Mouse (Mus musculus) brain, embryonic 18.5 days (tissue): ENCODE data around the gene Cyb5d1.
"Not testable (repeated sequence)": the region's sequence is repeated elsewhere in the genome, so short reads cannot be mapped to it uniquely, and the experiment has no call there.

Source experiments
- DNase-seq: peaks from one replicate; pipeline ENCODE4 v3.0.0-alpha.2; 2012; ENCODE audit warnings: low read depth, low spot score

The Cyb5d1 gene

DNA sequence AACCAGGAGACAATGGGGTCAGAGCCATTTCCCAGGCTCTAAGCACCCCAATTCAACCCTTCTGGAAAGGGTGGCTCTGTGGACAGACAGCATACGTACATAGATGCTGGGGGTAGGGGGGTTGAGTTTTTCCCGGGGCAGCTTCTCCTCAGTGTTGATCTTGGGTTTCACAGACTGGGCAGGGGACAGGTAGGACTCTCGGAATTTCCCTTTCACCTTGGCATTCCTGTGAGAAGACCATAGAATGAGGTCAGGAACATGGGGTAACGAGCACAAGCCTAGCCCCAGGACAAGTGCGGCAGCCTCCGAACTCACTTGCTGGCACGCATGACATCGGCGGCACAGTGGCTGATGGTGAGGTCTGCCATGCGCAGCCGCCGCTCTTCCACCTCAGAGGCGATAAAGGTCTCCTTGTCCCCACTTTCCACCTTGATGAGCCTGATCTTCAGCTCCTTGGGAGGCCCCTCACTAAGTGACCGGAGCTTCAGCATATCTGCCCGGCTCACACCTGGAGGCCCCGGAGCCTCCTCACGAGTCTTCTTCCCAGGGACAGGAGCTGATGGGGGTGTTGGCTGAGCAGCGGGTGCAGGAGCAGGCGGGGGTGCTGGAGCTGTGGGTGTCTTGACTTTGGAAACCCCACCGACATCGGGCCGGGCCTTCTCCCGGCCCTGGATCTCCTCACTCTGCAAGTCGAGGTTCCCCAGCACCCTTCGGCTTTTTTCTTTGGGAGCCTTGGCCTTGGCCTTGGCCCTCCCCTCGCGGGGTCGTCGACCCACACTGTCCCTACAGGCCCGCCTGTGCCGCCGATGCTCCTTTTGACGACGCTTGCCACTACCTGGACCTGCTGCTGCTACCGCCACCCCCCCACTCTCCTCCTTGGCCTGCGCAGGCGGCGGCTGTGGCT lies 8.5 kb upstream of the Cyb5d1 start:
- no peak for DNase-seq

DNA sequence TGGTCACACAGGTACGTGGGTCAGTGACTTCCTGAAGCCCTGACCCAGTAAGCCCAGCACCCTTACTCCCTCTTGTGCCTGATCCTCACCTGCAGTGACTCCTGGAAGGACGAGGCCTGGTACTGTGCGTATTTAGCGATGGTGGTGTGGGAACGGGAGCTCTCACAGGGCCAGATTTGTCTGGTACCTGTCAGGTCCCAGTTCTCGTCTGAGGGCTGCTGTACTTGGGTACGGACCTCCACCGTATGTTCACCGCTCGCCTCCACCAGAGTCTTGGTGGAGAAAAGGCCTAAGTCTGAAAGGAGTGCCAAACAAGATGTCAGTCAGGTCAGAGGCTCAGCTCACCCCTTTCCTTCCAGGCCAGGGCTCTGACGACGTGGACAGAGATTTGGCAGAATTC lies 6.6 kb upstream of the Cyb5d1 start:
- no peak for DNase-seq

DNA sequence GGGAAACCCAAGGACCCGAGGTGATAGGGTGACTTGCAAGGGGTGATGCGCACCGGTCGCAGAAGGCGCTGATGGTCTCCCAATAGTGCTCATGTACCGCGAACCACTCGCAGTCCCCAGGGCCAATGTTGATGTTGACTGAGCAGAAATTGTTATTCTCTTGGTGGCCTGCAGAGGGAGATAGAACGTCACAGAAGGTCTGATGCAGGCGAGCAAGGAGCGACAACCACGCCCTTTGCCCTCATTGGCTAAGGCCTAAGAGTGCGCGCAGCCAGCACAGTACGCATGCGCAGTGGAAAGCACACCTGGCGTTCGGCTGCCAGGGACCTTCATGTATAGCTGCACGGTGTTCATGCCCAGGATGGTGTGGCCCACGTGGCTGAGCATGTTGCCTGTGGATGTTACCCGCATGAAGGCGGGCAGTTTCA lies 5.8 kb upstream of the Cyb5d1 start:
- DNase-seq, result no peak

DNA sequence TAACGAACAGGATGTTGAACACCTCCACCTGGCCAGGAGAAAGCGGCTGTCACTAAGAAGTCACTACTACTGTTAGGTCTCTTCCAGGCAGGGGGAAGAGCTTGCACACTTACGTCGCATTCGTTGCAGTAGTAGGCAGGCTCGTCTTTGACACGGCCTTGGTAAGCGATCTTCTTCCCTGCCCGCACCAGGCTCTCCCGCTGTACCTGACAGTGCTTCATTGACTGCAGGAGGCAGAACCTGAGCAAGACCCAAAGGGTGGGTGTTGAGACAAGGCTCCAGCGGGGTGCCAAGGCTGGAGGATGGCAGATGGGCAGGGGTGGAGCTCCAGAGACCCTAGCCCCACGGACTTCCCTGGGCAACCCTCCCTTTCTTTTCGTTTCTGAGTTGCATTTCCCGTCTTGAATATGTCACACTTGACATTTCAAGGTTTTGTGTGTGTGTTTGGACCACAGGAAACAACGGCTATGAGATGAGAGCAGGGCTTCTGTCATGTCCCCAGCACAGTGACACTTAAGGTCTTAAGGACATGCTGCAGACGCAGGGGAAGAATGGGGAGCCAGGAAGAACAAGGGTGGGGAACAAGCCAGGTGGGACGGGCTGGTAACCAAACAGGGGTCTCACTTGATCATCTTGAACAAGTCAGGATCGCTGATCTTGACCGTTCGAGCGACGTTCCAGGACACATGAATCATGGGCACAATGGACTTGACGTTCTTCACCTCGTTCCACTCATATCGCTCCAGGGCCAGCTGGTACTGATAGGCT lies 4.8 kb upstream of the Cyb5d1 start:
- DNase-seq, result no peak

DNA sequence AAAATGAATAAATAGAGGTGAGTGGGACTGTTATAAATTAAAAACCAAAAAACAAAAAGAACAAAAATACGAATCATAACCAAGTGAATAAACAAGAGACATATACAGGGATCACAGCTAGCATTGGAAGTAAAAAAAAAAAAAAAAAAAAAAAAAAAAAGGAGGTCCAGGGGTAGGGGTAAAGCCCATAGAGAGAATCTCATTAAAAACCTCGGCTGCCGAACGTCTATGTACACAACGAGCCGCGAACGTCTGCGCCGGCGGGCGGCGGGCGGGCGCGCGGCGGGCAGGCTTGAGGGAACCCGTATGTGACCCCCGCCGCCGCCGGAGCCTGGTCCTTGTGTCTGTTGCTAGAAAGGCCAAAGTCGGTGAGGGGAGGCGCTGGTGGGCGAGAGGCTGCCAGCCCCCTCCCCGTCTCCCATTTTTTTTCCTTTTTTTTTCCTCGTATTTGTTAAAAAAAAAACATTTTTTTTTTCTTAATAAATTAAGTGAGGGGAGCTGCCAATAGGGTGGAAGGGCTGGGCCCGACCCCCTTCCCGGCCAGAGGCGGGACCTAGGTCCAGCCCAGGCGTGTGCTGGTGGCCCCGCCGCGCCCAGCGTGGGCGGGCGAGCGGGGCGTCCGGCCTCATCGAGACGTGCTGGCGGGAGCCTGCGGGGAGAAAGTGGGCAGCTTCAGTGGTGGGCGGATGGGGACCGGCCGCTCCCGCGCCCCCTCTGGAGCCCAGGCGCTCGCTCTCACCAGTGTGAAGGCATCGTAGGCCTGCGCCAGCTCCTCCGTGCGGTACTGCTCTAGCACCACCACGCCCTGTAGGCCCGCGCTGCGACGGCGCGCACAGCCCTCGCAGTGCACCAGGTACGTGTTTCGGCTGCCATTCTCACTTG lies 4.0 kb upstream of the Cyb5d1 start:
- no peak for DNase-seq

DNA sequence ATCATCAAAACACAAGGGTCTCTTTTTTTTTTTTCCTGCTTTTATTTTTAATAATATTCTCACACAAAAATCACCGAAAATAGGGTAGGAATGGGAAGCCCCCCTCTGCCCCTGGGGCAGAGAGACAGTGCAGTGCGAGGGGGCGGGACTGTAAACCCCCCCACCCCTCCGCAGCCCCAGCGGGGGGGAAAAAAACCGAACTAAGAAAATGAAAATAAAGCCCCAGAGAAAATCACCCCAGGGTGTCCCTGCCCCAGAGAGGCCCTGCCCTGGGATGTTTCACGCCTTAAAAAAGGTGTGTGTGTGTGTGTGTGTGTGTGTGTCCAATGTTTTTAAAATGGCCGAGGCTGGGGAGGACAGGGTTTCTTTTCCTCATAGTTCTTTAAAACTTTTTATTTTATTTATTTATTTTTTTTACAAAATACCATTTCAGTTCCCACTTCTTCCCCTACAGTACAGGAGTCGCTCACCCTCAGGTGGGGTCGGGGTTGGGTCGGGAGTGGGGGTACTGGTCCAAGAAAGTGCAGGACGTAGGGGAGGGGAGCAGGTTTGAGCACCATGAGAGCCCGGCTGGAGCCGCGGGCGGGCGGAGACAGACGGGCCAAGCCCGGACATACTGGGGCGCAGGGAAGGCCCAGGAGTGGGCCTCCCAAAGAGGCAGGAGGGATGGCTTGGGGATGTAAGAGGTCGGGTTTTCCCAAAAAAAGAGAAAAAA lies 3.2 kb upstream of the Cyb5d1 start:
- no peak for DNase-seq

DNA sequence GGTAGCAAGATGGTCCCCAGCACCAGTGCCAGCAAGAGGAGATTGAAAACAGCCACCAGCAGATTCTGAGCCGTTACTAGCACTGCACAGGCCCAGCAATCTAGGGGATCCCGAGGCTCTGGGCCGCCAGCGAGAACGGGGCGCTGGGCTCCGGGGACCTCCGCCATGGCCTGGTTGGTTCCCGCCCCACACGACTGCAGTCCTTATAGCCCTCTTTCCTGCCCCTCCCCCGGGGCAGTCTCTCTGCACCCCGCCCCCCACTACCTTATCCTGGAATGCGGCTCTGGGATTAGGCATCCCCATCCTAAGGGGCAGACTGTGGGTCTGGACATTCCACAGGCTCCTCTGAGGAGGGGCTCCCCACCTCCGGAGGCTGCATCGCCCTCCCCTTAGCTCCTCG lies 2.6 kb upstream of the Cyb5d1 start, which contains the start of gene Tmem88:
Gene Tmem88, minus strand, starts transcription at position 176 of the 400 bp plus-strand sequence.
- no peak for DNase-seq

DNA sequence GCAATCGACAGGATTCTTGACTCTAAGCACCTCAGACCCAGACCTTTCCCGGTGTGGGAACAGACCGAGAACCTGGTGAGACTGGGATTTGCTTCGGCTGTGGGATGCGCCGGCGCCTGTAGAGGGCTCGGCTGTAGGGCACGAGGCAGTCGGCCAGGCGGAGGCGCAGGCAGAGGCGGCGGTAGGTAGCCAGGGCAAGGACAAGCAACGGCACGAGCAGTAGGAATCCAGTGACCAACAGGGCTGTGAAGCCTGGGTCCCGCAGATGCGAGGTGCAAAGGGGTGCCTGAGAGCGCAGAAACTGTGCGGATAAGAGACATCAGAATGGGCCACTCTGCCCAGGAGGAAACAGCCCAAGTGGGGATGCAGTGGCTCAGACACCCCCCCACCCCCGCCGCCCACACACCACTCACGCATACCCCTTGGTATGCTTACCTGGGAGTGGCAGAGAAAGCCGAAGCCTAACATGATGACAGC lies 2.2 kb upstream of the Cyb5d1 start:
- no peak for DNase-seq

DNA sequence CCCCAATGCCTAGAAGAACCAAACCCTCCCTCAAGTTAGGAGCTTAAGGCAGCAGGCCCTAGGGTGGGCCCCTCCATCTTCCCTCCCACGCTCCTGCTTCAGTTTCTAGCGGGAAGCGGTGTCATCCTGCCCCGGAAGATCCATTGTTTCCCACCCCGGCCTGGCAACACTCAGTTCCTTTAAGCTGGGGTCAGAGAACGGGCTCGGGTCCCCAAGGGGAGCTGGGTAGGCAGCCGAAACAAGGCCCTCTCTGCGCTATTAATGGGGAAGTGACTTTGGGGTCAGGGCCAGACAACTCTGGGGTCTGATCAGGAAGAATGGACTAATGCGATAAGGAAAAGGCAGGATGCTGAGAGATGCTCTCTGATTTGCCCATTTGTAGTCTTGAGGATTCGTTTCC lies 1.3 kb upstream of the Cyb5d1 start:
- DNase-seq, result no peak

DNA sequence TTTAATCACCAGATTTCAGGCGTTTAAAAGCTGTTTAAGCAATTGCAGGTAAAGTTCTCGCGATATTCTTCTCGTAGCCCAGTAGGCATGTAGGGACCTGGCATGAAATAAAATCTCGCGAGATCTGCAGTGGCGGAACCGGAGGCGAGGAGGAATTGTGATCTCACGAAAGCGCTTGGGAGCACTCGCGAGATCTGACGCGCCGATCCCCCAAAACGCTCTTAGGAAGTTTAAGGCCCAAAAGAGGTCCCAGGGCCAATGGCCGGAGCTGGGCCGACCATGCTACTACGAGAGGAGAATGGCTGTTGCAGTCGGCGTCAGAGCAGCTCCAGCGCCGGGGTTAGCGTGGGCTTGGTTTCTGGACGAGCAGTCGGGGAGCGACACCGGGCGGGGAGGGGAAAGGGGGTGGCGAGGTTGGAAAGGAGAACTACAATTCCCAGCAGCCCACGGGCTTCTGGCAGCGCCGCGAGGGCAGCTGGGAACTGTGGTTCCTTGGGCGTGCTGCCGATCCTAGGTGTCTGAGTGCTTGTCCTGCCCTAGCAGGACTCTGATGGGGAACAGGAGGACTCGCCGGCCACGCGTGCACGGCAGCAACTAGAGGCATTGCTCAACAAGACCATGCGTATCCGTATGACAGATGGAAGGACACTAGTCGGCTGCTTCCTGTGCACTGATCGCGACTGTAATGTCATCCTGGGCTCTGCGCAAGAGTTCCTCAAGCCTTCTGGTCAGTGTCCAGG lies 373 bp upstream of the Cyb5d1 start:
- peak; percentile 99 for DNase-seq

DNA sequence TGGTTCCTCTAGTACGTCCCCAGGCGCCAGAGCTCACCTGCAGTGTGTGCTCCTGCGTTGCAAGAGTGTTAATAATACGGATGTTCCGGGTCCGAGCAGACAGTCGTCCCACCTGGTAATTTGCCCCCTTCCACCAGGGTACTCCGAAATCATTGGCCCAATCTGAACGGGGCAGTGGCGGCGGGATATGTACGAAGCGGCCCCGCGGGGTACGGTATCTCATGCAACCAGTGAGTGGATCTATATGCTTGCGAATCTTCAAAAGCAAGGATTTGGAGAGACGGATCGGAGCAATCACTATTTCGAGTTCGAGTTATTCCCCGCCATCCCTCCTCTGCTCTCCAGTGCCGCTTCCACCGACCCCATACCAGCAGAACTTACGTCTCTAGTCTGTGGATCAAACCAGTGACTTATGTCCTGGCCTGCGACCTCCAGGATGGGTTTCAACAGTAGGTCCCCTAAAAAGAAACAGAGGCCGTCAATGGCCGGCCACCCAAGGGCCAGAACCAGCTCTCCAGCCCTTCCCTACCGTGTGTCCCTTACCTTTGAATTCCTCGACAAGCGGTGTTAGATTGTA lies 752 bp downstream of the Cyb5d1 start:
- DNase-seq, result not testable (repeated sequence)

DNA sequence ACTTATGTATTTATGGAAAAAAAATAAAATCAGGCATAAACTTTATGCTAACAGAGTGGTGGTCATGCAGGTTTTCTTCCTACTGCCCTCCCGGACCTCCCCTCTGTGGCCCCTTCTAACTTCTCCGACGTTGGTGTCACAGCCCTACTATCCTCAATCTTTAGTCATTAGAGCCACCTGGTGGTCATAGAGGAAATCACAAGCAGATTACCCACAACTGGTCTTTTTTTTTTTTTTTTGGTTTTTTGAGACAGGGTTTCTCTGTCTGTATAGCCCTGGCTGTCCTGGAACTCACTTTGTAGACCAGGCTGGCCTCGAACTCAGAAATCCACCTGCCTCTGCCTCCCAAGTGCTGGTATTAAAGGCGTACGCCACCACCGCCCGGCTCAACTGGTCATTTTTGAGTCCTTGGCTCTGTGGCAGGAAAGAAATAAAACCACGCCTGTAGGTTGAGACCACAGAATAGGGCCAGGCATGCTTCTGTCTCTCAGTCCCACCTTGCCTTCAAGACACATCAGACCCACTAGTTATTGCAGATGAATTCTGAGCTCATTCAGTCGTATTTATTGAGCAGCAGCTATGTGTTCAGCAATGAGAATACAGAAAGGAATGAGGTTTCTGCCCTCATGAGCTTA lies 4.9 kb downstream of the Cyb5d1 start:
- DNase-seq, result no peak

DNA sequence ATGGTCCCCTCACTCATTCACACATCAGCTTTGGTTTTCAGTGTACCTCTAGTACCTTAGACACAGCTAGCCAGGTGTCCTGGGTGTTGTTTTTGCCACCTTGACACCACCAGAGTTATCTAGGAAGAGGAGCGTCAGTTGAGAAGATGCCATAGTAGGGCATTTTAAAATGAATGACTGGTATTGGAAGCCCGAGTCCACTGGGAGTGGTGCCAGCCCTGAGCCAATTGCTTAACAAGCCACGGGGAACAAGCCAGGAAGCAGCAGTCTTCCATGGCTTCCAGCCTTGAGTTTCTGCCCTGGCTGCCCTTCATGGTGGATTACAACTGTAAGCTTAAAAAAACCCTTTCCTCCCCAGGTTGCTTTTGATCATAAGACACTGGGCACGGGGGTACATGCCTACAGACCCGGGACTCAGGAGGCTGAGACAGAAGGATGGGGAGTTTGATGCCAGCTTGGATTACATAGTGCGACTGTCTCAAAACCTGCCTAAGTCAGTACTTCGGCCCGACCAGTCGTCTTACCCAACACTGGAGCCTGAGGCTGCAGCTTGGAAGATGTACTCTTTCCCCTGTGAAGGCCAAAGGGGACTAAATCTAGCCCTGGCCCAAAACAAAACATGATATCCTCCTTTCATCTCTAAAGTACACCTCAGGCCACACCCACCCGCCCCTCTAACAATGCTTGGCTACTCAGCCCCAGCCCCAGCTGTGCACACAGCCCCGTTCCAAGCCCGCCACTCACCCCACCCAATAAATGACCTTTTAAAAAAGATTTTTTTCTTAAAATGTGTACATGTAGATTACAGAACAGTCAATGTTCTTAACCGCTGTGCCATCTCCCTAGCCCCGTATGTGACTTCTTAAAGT lies 5.7 kb downstream of the Cyb5d1 start:
- no peak for DNase-seq

DNA sequence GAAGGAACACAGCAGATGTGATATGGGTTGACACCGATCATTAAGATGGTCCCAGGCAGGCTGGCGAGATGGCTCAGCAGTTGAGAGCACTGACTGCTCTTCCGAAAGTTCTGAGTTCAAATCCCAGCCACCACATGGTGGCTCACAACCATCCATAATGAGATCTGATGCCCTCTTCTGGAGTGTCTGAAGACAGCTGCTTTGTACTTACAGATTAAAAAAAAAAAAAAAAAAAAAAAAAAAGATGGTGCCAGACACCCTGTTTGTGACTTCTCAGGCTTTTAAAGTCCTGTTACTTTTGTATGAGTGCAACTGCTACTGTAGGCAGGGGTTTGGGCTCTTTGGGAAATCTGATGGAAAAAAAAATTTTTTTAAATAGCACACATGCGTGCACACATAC lies 6.8 kb downstream of the Cyb5d1 start:
- DNase-seq, result no peak

DNA sequence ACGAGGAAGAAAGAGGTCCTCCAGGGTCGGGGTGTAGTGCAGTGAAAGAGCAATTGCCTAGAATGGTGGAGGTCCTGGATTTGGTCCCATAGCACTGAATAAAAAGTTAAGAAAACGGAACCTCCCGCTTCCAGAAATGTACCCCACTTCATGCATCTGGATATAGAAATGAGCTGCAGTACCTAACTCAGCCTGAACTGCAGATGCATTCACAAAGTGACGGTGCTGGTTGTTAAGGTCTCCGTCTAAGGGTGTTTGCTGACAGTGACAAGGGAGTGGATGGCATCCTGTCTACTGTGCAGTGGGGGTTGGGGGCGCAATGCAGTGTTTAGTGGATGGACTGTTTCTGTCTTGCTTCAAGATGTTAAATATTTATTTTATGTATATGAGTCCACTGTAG lies 8.7 kb downstream of the Cyb5d1 start:
- no peak for DNase-seq

DNA sequence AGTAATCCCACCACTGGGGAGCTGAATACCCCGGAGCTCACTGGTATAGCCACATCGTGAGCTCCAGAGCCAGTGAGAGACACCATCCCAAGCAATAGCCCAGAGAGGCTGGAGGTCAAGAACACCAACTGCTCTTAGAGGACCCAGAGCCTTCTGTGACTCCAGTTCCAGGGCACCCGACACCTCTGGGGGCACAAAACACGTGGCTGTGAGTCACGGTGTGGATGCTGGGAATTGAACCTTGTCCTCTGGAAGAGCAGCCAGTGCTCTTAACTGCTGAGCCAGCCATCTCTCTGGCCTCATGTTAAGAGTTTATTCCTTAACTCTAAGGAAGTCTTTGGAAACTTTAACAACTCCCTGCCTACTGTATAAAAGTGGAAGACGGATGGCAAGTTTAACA lies 10.5 kb downstream of the Cyb5d1 start:
- DNase-seq, result no peak

DNA sequence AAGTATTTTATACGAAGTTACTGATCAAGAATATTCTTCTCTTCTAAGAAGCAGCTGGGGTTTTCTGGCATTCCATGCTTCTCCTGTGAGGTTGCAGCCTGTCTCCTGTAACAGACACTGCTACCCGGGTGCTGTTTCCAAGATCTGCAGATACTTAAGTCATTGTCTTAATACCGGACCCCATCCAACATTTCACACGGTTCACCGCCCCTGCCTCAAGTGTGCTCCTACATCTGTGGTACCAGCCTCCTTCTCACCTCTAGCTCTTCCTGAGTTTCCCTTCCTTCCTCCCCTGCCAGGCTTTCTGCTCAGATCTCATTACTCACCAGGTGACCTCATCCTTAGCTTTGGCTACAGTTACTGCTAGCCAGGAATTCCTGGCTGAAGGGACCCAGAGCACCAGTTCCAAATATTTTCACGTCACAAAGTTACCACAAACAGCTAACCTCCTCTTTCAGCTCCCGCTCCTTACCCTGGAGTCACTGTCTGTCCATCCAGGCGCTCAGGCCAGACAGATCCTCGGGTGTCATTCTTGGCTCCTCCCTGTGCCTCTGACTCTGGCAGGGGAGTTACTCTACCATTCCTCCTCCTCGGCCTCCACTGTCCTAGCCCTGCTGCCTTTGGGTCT lies 12.8 kb downstream of the Cyb5d1 start:
- no peak for DNase-seq

DNA sequence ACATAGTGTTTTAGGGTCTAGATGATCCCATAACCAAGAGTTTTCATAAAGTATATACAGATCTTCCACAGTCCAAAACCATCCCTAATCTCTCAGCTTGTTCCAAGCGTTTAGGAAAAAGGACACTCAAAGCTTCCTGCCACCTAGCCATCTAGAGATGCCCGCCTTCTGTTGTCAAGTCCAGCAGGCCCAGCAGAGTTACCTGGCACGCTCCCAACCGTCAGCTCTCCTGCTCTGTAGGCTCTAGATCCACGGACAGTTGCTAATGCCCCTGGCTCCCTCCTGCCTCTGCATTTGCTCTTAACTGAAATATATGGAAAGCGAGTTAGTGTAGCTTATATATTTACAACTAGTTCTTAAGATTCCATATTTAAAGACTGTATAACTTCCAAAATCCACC lies 14.1 kb downstream of the Cyb5d1 start:
- DNase-seq, result no peak
